Mouse (Mus musculus) R1 (cell line): Measurements from ENCODE around the gene Tmem40.

Source experiments
- DNase-seq: peaks from one replicate; pipeline ENCODE4 v3.0.0-alpha.2; 2018; ENCODE audit warnings: low read depth, low spot score

Tmem40 gene

DNA sequence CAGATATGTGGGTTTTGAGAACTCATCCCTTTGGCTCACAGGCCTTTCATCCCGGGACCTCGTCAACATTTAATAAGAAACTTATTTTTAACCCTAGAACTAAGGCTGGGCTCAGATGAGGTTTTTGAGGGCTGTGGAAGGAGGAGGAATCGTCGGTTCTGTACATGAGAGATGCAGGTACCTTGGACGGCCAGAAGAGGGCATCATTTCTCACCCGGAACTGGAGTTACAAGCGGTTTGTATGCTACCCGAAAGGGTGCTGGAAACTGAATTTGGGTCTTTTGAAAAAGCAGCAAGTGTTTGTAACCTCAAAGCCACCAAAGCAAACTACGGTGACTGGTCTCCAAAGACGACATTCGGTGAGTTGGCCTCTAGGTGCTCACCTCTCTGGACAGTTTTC lies 60.9 kb downstream of the Tmem40 start:
- DNase-seq, result peak; percentile 83

GRCm38 (mm10) chr6:115700778-115701177 lies 61.4 kb downstream of the Tmem40 start:
- no peak for DNase-seq

- peak; percentile 86 for DNase-seq
Measured at GRCm38 (mm10) chr6:115698699-115699098, 63.5 kb downstream of the Tmem40 start.

GRCm38 (mm10) chr6:115697739-115698558 lies 64.3 kb downstream of the Tmem40 start:
- peak; percentile 98 for DNase-seq

GRCm38 (mm10) chr6:115696707-115697215 lies 65.4 kb downstream of the Tmem40 start:
- DNase-seq, result peak; percentile 82

DNA sequence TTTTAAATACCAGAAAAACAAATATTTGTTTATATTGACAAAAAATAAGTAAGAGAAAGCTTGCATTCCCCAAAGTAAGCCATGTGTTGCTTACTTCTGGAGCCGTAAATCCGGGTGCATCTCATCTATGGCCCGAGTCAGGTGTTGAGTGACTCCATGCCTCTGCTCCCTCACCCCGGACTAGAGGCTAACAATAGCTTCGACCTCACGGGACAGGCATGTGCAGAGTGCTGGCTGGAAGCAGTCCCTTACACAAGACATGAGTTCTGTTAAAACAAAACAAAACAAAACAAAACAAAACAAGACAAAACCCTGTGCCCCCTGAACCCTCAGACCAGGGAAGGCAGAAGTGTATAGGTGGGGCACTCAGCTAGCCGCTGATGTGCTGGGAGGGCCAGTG lies 67.1 kb downstream of the Tmem40 start:
- DNase-seq, result no peak

- DNase-seq, result no peak
Measured at GRCm38 (mm10) chr6:115694441-115694842, 67.8 kb downstream of the Tmem40 start.

DNA sequence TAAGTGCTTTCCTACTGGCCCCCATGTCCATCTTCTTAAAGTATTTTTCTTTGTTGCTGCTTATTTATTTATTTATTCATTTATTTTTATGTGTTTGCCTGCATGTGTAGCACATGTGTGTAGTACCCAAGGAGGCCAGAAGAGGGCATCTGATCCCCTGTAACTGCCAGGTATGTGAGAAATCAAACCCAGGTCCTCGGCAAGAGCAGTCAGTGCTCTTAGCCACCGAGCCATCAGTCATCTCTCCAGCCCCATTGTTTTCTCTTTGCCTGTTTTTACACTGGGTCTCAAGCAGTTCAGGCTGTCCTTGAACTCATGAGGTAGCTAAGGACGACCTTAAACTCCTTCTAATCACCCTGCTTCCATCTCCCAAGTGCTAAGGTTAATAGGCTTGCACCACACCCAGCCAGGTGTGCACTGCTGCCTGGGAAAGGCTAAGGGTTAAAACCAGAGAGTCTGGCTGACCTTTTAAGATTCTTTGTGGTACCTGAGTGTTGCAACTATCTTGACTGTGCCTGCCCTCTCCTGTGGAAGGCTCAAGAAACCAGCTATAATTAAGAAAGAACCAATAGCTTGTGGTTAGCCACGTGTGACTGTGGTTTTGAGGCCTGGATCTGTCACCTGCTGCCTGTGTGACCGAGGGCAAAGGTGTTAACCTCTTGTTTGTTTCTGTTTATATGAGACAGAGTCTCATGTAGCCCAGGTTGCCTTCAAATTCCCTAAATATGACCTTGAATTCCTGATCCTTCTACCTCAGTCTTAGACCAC lies 69.1 kb downstream of the Tmem40 start:
- peak; percentile 81 for DNase-seq

GRCm38 (mm10) chr6:115692163-115692950 lies 69.9 kb downstream of the Tmem40 start:
- no peak for DNase-seq

DNA sequence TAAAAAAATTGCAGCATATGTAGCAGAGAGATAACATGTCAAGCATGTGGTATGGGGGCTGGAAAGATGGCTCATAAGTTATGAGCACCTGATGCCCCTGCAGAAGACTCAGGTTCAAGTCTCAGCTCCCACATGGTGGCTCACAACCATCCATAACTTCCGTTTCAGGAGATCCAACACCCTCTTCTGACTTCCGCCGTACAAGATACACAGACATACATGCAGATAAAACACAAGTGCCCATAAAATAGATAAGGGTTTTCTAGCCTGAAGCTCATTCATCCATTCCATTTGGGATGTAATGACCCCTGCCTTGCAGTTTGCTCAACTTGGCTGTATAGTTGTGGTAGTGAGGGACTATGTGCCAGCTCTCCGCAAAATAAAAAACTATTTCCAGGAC lies 72.1 kb downstream of the Tmem40 start:
- DNase-seq, result no peak

DNA sequence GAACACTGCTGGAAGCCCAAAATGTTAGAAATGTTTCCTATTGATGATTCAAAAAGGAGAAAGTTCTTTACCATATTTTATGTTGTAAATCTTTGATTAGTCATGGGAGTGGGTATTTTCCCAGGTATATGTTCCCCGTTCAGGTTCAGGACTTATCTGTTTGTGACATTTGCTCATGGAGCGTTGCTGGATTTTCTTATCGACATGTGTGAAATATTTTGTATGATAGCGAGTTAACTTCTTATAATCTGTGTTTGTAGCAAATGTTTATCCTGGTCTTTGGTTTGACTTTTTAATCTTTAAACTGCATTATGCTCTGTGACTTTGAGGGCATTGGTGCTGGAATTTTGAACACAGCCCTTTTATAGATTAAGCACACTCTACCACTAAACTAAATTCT lies 73.6 kb downstream of the Tmem40 start:
- no peak for DNase-seq

DNA sequence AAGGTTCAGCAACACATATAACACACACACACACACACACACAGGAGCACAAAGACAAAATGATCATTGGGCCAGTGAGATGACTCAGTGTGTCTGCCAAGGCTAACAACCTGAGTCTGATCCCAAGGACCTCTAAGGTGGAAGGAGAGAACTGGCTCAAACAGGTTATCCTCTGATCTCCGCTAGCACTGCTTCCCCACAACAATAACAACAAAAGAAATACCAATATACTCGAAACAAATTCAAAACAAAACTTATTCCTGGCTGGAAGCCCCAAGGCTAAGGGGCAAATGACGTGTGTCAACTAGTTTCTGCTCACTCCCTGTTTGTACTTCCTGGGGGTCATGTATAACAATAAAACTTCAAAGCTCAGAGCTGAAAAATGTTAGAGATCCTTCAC lies 74.5 kb downstream of the Tmem40 start:
- no peak for DNase-seq

GRCm38 (mm10) chr6:115684851-115685646 lies 77.2 kb downstream of the Tmem40 start:
- peak; percentile 99 for DNase-seq

DNA sequence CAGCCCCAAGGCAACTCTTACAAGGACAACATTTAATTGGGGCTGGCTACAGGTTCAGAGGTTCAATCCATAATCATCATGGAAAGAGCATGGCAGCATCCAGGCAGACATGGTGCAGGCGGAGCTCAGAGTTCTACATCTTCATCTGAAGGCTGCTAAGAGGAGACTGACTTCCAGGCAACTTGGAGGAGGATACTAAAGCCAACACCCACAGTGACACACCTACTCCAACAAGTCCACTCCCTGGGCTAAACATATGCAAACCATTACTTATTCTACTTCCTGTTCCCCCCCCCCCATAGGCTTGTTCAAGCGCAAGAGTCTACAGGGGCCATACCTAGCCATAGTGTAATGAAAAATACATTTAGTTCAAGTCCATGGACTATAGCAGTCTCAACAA lies 77.9 kb downstream of the Tmem40 start:
- peak; percentile 93 for DNase-seq

GRCm38 (mm10) chr6:115681066-115681465 lies 81.1 kb downstream of the Tmem40 start:
- no peak for DNase-seq
